Mouse (Mus musculus): ENCODE results near the gene Cbs.

The Cbs gene

DNA sequence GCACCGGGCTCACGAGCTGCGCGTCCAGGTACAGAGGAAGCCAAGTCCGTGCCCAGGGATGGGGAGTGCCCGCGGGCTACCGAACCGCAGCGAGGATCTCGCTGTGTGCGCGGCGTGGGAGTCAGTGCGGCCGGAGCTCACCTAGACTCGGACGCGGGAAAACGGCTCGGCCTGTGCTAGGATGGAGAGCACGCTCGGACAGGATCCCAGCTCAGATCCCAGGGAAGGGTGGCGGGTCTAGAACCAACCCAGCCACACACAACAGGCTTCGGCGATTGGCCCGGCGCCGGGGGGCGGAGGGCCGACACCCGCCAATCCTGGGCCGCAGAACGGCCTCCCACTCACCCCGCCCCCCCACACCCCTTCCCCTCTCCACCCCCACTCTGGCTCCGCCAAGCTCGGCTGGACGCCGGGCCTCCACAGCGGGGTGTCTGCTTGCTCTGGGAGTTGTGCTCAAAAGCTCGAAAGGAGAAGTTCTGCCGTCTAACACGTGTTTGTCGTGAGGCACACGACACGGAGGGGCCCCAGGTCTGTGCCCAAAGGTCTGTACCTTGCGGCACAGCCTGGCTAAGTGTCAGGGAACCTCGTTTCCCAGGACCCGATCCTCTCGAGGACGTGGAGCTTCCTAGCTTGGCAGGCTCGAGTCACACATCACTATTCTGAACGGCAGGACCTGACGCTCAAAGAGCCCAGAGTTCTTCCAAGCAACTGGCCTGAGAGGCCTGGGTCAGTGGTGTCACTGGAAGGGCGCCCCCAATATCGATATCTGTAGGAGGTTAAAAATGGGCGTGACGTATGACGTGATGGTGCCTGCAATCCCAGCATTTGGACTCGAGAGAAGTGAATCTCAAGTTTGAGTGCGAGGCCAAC is at the start of gene Cbs:
Gene Cbs (minus strand): TSS at position 297 of the 870 bp plus-strand sequence.
- DNase-seq (ENCODE audit: extremely low read depth, low read depth, low spot score) = no peak

GRCm38 (mm10) chr17:31686225-31686564 is 49.2 kb upstream of the Cbs start:
- DNase-seq (ENCODE audit: extremely low read depth, low read depth, low spot score) = peak; percentile 50

GRCm38 (mm10) chr17:31685514-31686224 is 48.6 kb upstream of the Cbs start:
- DNase-seq (ENCODE audit: extremely low read depth, low read depth, low spot score) = no peak

DNA sequence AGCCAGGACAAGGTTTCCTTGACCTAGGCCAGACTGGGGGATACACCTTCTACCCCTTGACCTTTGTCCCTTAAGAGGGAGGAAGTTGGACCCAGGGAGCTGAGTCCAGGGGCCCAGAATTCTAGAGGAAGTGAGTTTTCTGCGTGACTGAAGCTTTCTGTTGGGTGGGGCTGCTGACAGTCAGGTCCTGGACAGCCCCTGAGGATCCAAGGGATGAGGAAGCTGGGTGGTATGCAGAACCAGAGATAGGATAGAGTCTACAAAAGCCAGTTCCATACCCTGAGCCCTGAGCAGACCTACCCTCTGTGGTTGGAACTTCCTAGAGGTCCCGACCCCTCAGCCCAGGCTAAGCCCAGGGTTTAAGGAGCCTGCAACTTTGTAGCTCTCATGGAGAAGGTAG is 43.4 kb upstream of the Cbs start:
- DNase-seq (ENCODE audit: extremely low read depth, low read depth, low spot score) = no peak

- DNase-seq (ENCODE audit: extremely low read depth, low read depth, low spot score) = no peak
Measured at GRCm38 (mm10) chr17:31677507-31677906, 40.5 kb upstream of the Cbs start, which contains the start of gene Cryaa. Gene Cryaa (plus strand): TSS chr17:31677807.

DNA sequence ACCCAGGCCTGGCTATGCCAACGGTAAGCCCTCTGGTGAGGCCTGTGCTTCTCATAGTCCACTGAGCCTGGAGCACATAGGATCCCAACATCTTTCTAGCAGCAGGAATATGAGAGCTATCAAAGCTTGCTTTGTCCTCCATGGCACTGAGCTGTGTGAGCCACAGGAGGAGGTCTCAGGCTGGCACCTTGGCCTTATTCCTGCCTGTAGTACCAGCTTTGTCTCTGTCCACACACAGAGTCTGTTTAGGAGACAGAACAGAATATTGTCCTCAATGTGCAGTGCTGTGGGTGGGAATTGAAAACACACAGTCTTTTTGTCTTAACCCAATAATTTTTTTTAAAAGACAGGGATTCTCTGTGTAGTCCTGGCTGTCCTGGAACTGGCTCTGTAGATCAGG is 37.4 kb upstream of the Cbs start:
- no peak for DNase-seq (ENCODE audit: extremely low read depth, low read depth, low spot score)

DNA sequence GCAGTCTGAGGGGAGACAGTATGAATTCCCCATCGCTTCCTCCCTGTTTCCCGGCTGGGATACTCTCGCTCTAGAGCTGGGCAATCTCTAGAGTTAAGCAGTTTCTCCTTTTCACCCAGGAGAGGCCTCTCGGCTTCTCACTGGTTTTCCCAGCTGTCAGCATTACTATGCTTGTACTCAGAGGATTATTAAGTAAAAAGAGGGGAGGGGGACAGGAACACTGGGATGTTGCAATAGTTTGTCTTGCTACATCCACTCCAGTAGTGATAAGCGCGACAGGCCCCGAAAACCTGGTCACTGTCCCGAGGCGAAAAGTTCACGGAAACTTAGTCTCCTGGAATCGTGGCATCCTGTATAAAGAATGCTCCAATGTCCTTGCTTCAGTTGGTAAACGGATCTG is 35.2 kb upstream of the Cbs start:
- DNase-seq (ENCODE audit: extremely low read depth, low read depth, low spot score) = no peak

DNA sequence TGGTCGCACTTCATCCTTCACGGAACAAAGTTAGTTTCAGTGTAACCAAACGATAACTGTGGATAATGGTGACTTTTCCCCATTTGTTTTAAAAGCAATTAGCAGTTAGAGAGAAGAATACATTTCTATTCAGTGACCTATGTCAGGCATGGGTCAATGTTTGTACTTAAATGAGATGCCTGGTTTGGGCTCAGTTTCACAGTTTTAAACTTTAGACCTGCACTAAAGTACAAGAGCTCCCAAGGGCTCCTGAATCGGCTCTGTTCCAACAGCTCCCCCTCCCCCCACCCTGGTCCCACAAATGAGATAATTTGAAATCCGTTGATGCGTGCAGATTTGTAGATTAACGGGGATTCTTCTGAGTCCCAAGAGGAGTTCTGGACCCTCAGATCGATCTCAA is 34.7 kb upstream of the Cbs start:
- no peak for DNase-seq (ENCODE audit: extremely low read depth, low read depth, low spot score)

DNA sequence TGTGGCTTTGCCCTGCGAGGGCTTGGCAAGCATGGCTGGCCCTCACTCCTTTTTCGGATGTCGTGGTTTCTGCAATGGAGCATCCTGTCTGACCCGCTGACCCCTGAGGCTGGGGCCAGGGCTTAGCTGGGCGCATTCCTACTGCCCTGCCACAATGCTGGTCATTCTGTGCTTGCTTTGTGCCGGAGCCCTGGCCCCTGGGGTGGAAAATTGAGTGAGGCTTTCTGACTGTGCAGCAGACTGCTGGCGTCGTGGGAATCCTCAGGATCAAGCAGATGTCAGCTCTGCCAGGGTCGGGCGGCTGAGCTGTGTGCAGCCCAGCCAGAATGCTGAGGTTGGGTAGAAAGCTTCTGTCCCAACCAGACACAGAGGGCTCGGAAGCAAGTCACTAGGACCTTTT is 33.1 kb upstream of the Cbs start:
- no peak for DNase-seq (ENCODE audit: extremely low read depth, low read depth, low spot score)

DNA sequence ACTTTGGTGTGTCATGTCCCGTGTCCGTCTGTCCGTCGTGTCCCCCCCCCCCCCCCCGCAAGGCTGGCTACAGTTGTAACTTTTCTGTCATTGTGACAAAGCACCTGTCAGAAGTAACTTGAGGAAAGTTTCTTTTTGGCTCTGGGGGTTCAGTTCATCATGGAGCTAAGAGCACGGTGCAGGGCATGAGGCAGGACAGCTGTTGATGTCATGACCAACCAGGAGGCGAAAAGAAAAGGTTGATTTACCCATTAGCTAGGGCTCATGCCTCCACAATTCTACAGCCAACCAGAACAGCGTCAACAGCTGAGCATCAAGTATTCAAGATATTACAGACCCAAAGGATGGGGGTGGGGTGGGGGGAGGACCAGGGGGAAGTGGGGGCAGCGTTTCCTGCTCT is 31.3 kb upstream of the Cbs start:
- DNase-seq (ENCODE audit: extremely low read depth, low read depth, low spot score) = no peak

DNA sequence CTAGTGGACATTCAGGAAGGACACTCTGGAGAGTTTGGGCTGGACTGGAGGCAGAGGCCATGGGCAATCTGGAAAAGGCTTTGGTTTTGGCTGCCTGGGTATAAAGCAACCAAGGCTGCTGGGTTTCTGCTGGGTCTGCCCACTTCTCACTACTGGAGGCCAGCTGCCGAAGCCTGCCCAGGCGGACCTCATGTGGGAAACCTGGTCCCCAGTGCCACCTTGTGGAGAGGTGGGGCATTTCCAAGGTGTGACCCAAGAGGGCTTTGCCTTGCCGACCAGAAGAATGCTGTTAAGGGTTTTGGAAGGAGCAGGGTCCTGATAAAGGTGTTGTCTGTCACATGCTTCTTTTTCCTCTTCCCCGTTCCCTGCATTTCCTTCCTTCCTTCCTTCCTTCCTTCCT is 27.7 kb upstream of the Cbs start:
- DNase-seq (ENCODE audit: extremely low read depth, low read depth, low spot score) = no peak

DNA sequence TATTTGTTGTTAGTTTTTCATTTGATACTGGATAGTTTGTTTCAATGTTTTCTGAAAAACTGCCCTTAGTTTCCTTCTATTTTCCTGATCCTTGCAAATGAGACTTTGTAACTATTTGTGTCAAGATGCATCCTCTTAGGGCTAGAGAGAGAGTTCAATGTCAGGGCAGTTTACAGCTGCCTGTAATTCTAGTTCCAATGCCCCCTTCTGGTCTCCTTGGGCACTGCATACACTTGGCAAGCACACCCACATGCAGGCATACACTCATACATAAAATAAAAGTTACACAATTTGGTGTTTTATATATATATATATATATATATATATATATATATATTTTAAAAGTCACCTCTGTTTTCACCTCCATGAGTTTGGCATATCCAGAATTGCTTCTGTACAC is 25.8 kb upstream of the Cbs start:
- DNase-seq (ENCODE audit: extremely low read depth, low read depth, low spot score) = no peak

GRCm38 (mm10) chr17:31660661-31661250 is 23.7 kb upstream of the Cbs start:
- DNase-seq (ENCODE audit: extremely low read depth, low read depth, low spot score) = no peak

DNA sequence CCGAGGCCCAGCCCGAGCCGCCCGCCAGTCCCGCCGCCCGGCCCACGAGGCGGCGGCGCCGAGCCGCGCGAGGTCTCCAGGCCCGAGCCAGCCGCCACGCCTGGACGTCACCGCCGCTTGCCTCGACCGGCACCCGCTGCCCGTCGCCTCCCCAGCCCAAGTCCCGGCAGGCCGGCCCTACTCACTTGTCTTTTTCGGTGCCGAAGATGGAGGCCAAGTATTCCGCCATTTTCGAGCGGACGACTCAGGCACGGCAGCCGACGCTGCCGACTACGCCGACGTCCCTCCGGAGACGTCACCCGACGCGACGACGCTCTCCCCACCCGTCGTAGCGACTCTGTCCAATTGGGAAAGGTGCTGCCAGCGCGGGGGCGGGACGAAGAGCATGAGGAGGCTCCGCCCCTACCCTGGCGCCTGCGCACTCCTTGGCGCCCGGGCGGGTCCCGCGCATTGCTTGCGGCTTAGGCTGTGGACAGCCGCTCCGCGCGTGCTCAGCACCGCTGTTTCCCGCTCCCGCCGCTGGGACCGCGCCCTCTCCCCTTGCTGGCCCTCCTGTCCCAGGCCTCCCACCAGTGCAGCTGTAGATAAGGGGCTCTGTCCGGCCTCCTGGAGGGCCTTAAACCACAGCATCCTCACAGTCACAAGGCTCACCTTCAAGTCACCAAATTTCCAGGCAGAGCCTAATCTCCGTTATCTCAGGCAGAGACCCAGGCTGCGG is 21.6 kb upstream of the Cbs start, which contains the start of gene U2af1:
Gene U2af1 (minus strand): TSS at position 425 of the 718 bp plus-strand sequence.
- peak; percentile 58 for DNase-seq (ENCODE audit: extremely low read depth, low read depth, low spot score)

- DNase-seq (ENCODE audit: extremely low read depth, low read depth, low spot score) = no peak
Measured at GRCm38 (mm10) chr17:31658136-31658467, 21.1 kb upstream of the Cbs start.

- no peak for DNase-seq (ENCODE audit: extremely low read depth, low read depth, low spot score)
Measured at GRCm38 (mm10) chr17:31657141-31657983, 20.3 kb upstream of the Cbs start.

DNA sequence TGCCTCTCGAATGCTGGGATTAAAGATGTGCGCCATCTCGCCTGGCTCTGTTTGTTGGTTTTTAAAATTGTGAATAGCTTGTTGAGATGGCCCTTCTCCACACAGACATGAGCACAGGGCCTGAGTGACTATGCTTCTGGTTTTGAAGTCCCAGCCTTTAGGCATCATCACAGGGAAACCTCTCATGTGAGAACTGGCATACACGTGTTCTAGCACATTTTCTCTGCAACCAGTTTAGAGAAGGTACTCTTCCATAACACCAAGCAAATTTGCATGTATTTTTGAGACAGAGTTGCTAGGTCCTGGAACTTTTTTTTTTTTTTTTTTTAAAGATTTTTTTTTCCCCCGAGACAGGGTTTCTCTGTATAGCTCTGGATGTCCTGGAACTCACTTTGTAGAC is 19.6 kb upstream of the Cbs start:
- DNase-seq (ENCODE audit: extremely low read depth, low read depth, low spot score) = no peak

DNA sequence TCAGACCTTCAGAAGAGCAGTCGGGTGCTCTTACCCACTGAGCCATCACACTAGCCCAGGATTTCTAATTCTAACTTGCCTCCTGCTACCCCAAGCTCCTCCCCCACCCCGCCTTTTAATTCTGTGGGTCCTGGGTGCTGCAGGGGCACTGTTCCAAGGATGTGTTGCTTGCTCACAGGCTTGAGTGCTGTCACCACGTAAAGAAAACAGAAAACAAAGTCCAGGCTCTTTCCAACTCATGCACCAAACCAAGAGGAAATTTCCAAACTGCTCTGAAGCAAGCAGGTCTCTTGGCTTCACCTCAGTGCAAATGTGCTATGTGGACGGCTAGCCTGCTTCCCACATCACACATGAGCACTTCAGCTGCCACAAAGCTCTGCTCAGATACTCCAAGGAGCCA is 18.3 kb upstream of the Cbs start:
- DNase-seq (ENCODE audit: extremely low read depth, low read depth, low spot score) = no peak

- DNase-seq (ENCODE audit: extremely low read depth, low read depth, low spot score) = no peak
Measured at GRCm38 (mm10) chr17:31653277-31653676, 16.2 kb upstream of the Cbs start.

DNA sequence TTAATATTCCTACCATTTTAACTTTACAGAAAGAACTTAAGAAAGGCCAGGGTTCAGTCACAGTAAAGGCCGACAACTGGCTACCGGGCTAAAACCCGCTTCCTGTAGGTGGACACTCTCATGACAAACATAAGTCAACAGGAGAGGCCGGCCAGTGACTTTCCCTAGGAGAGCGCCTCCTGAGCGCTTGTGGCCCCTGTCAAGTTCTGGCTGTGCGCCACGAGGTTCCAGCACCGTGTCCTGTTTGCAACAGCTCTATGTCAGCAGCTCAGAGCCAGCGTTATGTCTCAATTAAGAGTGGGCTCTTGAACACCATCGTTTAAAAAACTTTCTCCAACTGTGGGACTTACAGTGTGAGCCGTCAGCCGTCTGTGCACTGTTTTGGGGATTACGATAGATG is 15.1 kb upstream of the Cbs start:
- no peak for DNase-seq (ENCODE audit: extremely low read depth, low read depth, low spot score)
